Mouse (Mus musculus) ZHBTc4 (cell line): ENCODE data around the gene Btbd7.

Source experiments
- DNase-seq: peaks from one replicate; pipeline ENCODE4 v3.0.0-alpha.2; 2011; ENCODE audit warnings: low read depth, low spot score

Gene Btbd7

DNA sequence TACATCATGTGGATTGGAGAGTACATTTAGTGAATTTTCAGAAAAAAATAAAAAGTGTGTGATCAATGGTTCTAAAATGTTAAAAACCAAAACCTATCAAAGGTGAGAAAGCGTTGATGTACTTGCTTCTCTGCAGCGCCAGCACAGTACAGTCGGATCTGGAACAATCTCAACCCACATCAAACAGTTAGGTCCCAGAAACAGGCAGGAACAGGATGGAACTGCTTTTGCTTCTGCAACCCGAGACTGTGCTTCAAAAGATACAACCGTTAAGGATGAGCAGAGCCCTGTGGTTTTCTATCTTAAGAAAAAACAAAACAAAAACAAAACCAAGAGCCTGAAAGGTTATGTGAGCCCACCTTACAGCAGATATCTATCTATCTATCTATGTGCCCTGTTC, 95.4 kb downstream of the Btbd7 start:
- DNase-seq, result peak; percentile 52

DNA sequence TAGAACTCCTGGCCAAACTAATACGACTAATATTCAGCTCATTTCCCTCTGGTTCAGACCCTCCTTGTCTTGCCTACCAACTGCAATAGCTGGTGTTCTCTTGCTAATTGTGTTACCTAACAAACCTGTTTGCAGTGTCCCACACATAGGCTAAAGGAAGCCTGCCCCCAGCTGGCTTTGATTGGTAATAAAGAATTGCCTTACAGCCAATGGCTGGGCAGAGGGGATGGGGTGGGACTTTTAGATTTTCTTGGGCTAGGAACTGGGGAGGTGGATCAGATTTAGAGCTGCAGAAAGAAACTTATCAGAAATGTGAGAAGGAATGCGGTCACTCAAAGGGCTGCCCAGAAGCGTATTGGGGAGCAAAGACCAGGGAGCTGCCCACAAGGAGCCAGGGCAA, 98.8 kb downstream of the Btbd7 start:
- peak; percentile 71 for DNase-seq

DNA sequence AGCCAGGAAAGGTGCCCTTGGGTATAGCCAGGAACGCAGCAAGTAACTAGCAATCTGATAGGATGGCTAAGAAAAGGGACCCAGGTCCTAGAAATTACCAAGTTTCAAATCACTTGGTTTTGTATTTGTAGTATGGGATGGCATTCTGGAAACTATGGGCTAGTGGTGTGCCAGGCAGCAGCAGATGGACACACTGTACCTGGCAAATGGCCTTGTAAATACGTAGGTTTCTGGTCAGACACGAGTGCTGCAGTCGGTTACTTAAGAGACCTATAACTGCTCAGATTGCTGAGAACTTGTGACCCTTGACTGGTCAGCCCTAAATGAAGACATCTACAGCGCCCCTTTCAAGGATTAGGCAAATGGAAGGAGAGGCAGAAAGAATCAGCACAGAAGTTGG, 100.1 kb downstream of the Btbd7 start:
- no peak for DNase-seq

DNA sequence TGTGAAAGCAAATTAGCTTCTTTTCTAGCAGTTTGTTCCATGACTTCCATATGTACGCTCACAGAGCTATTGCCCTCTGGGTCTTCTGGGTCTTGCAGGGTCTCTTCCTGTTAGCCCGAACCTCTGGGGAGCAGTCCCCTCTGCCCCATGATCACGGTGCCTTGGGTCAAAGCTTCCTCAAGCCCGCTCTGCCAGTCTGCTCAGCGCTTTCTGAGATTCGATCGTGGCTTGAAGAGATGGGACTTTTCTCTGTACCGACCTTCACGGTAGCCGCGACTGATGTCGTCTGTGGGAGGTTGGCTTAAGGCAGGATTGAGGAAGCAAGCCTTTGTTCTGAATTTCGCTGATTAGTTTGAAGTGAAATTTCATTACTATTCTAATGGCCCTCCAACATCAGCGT, 102.2 kb downstream of the Btbd7 start:
- no peak for DNase-seq

DNA sequence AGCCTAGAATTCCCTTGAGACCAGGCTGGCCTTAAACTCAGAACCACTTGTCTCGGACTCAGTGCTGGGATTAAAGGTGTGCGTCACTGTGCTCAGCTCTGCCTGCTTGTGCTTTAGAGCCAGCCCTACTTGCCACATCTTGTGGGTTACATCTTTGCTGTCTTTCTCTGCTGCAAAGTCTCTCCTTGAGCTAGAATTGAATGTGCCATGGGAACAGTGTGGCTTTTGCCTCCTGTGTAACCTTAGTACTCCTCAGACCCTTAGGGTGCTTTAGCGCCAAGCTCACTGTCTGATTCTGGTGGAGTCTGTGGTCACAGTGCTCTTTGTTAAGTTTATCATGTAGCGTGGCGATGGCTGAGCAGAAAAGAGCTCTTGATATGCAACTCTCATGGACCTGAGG, 105.6 kb downstream of the Btbd7 start:
- no peak for DNase-seq

DNA sequence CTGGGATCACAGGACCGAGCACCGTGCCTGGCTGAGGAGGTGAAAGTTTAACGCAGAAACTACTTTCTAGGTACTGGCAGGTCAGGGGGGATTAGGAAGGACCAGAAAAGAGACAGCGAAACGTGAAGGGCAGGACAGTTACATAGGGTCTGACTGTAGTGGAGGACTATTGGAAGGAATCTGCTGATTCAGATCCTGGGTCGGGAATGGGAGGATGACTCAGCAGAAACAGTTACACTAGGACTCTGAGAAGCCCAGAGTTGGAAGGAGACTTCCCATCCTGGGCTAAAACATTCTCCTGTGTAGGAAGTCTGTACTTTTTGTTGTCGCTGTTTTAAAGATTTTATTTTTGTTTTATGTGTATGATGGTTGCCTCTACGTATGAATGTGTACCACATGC, 106.7 kb downstream of the Btbd7 start:
- peak; percentile 72 for DNase-seq

DNA sequence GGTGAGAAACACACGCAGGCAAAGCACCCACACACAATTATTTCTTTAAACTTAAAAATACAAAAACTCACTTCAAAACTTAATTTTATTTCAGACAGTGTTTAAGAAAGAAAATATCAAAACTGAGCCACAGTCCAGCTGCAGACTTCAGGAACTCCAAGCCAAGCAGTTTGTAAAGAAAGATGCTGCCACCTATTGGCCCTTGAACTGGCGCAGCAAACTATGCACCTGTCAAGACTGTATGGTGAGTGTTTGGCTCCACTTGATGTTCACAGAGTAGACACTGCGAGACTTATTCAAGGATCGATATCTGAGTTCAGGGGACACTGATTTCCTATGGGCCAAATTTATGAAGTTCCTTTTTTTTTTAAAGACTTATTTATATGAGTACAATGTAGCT, 109.3 kb downstream of the Btbd7 start:
- DNase-seq, result peak; percentile 22

DNA sequence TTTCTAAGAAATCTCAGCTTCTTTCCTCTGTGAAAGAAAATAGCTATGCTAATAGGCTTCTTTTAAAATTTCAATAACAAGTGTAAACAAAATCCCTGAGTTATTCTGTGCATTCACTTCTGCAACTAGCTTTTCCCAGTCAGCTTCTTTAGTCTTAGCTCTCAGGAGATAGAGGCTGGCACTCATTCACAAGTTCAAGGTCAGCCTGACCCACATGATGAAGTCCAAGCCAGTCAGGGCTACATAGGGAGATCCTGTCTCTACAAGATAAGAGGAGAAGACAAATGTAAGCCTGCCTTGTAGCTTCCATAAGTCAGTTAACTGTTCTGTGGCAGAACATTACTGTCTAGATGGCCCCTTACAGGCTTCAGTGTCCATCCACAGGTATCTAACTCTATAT, 114.6 kb downstream of the Btbd7 start:
- no peak for DNase-seq

DNA sequence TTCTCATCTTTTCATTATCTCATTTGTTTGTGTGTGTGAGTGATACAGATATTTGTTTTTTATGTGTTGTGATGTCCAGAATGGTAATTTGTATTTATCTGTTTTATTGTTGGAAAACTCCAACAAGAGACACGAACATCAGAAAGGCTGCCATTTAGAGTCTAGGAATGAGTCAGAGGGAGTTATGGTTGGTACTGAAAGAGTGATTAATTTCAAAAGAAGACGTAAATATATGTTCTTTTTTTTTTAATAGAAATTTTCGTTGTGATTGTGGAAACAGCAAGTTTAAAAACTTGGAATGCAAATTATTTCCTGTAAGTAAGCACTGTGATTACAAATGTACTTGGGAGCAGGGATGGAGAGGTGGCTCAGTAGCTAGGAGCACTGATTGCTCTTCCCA, 116.6 kb downstream of the Btbd7 start:
- no peak for DNase-seq

DNA sequence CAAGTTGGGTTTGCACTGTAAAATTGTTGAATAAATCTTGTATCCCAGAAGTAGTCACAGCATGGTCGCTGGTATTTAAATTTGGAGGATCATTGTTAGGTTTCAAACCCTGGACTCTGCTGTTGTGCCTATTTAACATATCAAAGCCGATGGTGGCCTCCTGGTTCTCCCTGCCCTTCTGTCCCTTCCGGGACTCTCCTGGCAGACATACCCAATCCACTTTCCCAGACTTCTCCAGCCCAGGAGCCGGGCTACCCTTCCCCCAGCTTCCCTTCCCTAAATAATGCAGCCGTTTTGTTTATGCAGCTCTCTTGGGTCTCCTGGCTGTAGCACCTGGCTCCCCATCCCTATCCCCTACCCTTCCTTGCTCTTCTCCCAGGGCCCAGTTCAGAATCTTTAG, 119.3 kb downstream of the Btbd7 start:
- peak; percentile 71 for DNase-seq

DNA sequence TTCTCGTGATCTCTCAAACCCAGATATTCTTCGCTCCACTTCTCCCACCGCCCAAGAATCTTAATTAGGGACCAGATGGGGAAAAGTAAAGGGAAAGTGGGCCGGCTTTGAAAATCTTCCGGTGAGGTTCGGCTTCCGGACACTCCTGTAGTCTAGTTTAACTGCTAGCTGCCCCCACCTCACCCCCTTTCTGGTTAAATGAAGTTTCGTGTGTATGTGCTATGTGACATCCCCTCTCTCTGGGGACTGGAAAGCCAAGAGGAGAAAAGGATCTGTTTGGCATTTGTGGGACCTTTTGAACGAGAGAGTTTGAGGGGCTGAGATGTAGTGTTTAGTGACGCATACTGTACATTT, 119.9 kb downstream of the Btbd7 start, which contains the start of gene Gm20604:
Gene Gm20604, minus strand, starts transcription at position 270 of the 354 bp plus-strand sequence.
- DNase-seq, result peak; percentile 50

DNA sequence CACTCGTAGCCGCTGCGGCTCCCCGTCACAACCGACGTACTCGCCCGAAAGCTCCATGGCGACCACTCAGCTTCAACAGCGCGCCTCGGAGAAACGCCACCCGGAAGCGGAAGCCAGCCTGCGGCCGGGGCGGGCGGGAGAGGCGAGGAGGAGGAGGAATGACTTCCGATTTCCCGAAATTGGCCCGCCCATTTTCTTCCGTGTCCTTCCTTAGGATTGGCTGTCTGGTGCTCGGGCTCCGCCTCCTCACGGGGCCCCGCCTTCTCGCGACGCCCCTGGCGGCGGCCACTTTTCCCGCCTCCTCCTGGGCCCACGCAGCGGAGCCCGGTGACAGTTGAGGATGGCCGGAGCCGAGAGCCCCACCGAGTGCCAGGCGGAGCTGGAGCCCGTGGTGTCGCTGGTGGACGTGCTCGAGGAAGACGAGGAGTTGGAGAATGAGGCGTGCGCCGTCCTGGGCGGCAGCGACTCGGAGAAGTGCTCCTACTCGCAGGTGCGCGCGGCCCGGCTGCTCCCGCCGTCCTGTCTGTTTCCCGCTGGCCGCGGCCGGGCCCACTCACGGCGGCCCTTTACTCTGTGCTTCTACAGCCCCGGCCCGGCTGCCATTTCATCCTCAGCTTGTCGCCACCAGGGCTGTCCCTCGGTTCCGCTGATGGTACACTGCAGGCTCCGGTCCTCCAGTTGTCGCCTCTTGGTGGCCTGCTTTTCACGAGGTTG, 120.4 kb downstream of the Btbd7 start, which contains the start of the genes Gm28051, Gon7 and Ubr7:
Gene Gm28051, minus strand, starts transcription at position 77 of the 714 bp plus-strand sequence.
Gene Gon7, minus strand, starts transcription at position 115 of the 714 bp plus-strand sequence.
Gene Ubr7, plus strand, starts transcription at position 279 of the 714 bp plus-strand sequence.
- peak; percentile 99 for DNase-seq

DNA sequence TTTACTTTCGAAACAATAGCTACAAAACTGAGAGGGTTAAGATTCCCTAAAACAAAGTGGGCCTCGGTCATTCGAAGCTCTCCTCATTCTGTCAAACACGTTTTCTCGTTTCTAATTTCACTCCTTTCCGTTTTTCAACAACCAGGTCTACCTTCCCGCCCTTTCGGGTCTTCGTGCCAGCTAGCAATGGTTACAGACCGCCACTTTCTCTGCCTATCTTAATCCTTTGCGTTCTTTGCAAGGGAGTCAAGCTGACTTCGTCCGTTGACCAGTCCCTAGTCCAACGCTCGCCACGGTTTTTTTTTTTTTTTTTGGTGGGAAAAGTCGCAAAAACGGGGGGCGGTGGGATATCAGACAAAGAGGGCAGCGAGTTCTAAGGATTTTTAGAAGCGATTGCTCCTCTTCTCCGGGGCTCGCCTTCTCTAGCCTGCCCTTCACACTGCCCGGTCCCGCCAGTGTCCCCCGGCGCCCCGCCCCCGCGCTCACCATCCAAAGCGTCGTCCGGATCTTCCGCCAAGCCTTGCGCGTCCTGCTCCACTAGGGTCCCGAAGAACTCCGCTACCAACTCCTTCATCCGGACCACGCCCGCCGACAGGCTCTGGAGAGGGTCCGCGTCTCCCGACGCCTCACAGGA, 121.1 kb downstream of the Btbd7 start:
- peak; percentile 29 for DNase-seq

DNA sequence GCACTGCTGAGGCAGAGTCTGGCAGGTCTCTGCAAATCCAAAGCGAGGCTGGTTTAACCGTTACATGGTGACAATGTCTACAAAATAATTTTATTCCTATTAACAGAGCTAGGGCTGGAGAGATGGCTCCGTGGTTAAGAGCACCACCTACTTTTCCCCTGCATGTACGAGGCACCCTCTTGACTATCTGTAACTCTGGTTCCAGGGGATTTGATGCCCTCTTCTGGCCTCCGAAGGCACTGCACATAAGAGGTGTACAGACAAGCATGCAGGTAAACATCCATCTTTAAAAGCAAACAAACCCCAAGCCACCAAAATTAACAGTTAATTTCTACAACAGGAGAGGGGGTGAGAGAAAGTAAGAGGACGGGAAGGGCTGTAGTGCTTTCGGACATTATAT, 122.0 kb downstream of the Btbd7 start:
- peak; percentile 91 for DNase-seq

DNA sequence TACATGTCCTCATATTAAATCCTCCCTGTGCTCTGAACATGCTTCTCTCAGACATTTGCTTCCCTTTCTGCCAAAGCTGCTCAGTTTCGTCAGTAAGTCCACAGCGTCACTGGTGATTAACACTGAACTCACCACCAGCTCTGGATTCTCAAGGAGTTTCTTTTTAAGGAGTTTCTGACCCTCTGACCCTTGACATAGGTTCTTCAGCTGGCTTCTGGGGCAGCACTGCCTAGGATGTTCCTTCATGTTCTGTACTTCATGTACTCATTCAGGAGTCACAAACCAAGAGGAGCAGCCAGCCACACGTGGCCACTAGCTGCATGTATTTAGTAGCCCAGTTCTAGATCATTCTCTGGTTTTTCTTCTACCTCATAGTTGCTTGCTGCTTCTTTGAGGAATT, 130.0 kb downstream of the Btbd7 start:
- DNase-seq, result no peak

DNA sequence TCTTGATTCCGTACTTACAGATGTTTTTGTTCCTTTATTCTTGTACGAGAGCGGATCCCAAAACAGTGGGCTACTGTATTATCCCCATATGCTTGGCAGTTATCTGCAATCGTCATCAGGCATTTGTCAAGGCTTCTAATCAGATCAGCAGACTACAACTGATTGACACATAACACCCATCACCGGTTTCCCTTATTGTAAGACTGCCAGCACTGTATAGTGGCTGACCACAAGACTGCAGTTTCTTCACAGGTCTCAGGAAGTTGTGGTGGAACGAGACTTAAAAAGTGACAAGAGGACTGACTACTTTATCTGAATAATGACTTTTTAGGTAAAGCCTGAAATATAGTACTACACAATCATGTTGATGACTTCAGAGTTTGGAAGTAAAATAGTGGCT, 133.4 kb downstream of the Btbd7 start:
- DNase-seq, result peak; percentile 55

DNA sequence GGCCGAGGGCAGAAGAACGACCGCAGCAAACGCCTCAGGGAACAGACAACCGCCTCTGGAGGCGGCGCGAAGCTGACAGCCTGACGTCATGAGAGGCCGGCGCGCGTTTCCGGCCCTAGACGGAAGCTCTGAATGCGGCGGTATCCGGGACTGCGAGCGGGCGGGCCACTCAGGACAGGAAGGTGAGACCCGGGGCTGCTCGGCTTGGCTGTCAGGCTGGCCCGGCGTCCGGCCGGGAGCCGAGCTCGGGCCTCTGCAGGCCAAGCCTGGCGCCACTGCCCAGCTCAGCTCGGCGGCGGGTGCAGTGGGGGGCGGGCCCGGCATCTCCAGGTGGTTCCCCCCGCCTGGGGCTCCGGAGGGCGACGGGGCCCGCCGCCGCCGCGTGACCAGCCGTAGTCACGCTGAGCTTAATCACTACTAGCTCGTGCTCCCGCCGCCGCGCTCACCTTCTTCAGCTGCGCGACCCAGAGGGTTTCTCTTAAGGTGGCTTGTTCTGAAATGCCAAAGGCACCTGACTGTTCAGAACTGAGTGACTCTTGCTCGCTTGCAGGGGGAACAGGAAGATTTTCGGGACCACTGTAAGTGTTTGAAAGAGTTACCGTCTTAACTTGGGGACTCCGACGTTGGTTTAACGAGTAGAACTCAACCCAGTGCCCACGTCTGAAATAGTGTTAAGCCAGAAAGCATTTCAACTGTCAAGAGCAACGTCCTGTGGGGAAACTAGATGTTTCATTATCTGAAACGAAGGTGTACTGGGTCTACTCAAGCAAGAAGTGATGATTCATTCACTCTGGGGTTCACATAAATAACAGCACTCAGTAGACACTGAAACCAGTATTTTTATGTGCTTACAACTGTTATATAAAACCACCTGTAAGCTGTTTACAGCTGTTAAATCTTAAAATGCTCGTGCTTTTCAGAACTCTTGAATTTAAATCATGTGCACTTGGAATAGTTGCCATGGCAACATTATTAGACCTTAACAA, 134.4 kb downstream of the Btbd7 start, which contains the start of the genes Moap1 and Tmem251:
Gene Moap1, minus strand, starts transcription at position 73 of the 986 bp plus-strand sequence.
Gene Tmem251, plus strand, starts transcription at position 174 of the 986 bp plus-strand sequence.
- DNase-seq, result peak; percentile 96

DNA sequence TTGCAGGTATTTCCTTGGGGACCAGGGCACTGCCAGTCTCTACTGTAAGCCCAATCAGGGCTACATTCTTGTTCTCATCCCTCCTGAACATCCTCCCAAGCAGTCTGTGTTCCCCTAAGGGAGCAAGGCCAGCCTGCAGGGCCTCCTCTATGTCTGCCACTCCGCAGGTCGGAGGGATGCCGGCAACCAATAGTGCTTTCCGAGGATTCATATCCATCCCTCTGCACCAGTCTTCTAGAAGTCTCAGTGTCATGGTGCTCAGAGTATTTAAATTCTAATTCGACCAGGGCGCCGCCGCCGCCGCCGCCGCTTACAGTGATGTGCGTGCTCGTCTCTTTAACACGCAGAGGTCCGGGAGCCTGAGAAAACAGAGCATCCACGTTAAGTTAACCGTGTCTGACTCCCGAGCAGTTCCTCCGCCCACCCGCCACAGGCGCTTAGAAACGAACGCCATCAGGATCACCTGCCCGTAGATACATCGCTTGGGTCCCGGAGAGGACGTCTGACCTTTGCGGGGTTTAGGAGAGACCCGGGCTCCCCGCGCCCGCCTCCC, 135.2 kb downstream of the Btbd7 start:
- DNase-seq, result no peak

DNA sequence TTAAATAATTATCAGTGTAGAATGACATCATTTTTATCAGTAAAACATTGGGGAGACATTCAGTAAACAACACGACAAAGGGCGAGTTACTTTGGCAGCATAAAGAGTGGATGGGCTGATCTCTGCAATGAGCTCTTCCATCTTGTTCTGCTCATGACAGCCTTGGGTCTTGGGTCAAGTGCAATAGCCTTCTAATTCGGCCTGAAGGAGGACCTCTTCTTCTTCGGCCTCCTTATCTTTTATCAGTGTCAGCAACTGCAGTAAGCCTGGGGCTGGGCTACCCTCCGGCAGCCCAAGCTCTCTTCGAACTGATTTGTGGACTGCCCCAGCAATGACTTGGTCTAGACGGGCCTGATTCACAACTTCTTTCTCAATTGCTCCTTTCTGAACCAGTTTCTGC, 136.2 kb downstream of the Btbd7 start:
- no peak for DNase-seq

DNA sequence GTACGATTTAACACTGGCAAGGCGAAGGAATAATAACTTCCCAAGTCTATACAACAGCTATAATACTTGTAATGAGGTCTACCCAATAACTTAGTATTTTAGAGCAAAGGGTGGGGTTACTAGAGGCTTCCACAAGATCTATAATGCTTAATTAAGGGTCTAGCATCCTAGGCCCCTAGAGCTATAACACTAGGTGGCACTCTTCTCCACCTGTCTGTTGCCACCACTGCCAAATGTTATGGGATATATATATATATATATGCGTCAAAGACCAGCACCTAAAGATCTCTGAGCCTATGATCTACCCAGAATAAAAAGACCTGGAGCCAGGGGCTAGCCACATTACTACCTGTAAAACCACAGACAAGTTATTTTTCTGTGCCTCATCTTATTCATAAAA, 138.0 kb downstream of the Btbd7 start:
- DNase-seq, result no peak

DNA sequence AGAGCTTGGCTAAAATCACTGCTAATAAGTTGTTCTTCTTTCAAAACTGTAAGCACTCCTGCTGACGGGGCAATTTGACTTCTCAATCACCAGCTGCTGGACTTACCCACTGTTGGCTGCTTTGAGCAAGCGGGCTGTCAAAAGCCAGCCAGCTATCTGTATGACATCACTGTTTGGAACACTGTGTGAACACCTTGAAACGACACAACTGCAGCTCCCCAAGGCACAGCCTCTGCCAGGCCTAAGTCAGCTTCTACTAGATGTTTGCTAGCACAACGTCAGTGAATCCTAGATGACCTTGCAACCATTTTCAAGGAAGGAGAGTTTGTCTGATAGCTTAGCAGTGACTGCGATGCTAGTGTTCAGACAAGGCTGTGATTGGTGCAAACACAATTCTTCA, 139.2 kb downstream of the Btbd7 start:
- no peak for DNase-seq

DNA sequence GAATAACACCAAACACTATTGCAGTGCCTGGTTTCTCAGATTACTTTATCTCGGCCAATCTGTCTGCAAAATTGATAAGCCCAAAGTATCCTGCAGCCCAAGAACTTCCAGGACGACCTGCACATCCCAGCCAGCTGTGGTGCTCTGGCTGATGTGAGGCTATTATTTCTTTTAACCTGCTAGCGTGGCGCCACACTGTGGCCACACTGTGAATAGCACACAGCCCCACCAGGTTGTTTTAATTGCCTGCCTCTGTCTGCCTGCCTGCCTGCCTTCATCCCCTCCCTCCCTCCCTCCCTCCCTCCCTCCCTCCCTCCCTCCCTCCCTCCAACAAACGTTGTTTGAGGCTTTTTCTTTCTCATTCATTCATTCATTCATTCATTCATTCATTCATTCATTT, 144.9 kb downstream of the Btbd7 start:
- DNase-seq, result peak; percentile 93
